17 mouse cellular contexts compared by ENCODE assay signal in genomic region chr1:158545095-158545494, GRCm38 (mm10).
"Had no signal": no experiment of that assay in that cellular context is flagged by ENCODE, and none has a peak within 500 bp of the region (broad histone marks: within the 10 kb centered on the region; RNA-seq: fewer than 3 reads in every experiment).

No protein-coding gene starts in this region.

- H3K4me1 ChIP-seq: intestine, embryonic 15.5 days; liver, embryonic 13.5 days; lung, embryonic 15.5 days; megakaryocyte, embryonic 14.5 days had no signal

- H3K36me3 ChIP-seq: intestine, embryonic 15.5 days; limb, embryonic 12.5 days; liver, embryonic 13.5 days; lung, embryonic 15.5 days; midbrain, embryonic 15.5 days; neural tube, embryonic 12.5 days had no signal

- H3K9me3 ChIP-seq: intestine, embryonic 15.5 days; limb, embryonic 12.5 days; liver, embryonic 13.5 days; lung, embryonic 15.5 days; midbrain, embryonic 15.5 days; neural tube, embryonic 12.5 days had no signal

- H3K4me3 ChIP-seq: intestine, embryonic 15.5 days; limb, embryonic 12.5 days; liver, embryonic 13.5 days; lung, embryonic 15.5 days; megakaryocyte, embryonic 14.5 days; midbrain, embryonic 15.5 days; neural tube, embryonic 12.5 days had no signal

- H3K9ac ChIP-seq: intestine, embryonic 15.5 days; limb, embryonic 12.5 days; liver, embryonic 13.5 days; liver, postnatal 0 days; lung, embryonic 15.5 days; midbrain, embryonic 15.5 days; neural tube, embryonic 12.5 days had no signal

- H3K27me3 ChIP-seq: intestine, embryonic 15.5 days; limb, embryonic 12.5 days; liver, embryonic 13.5 days; lung, embryonic 15.5 days; megakaryocyte, embryonic 14.5 days; midbrain, embryonic 15.5 days; neural tube, embryonic 12.5 days had no signal

- H3K27ac ChIP-seq: intestine, embryonic 15.5 days; limb, embryonic 12.5 days; liver, embryonic 13.5 days; lung, embryonic 15.5 days; macrophage; midbrain, embryonic 15.5 days; neural tube, embryonic 12.5 days had no signal

- H3K4me2 ChIP-seq: intestine, embryonic 15.5 days; limb, embryonic 12.5 days; liver, embryonic 13.5 days; lung, embryonic 15.5 days; midbrain, embryonic 11.5 days; midbrain, embryonic 15.5 days; neural tube, embryonic 12.5 days had no signal

- ATAC-seq: intestine, embryonic 15.5 days; liver, postnatal 0 days; midbrain, embryonic 15.5 days had no signal

- DNase-seq: kidney, adult 18-20 months; kidney, postnatal 10 days; kidney, postnatal 4 days; liver; liver, embryonic 13.5 days; liver, postnatal 0 days; lung, postnatal 14 days; thymus, adult 2 months; thymus, postnatal 25 days had no signal
